Mouse (Mus musculus): Measurements from ENCODE around the gene Mkrn2os.

- TF ChIP-seq POLR2A (IDR thresholded peaks at IDR 0.05; ENCODE audit: insufficient read depth, low read length) (no peak), CTCF (IDR thresholded peaks at IDR 0.05; ENCODE audit: low read depth, low read length) (no peak)
Measured at GRCm38 (mm10) chr6:115591692-115592359, 550 bp downstream of the Mkrn2os start.

Data from ES-Bruce4 (cell line).